Mouse (Mus musculus) cerebellum, postnatal 10 days (tissue): ENCODE measurements around the gene Slc9a9.
A peak's percentile ranks its signal among the peaks of the same experiment; 100 is the strongest.

Source experiments
- DNase-seq, 2 experiments: peaks; one replicate each; pipeline ENCODE4 v3.0.0; 2021; ENCODE audit warnings: mixed read lengths in 2 of 2

The Slc9a9 gene

GRCm38 (mm10) chr9:94958382-94958781, 288.7 kb downstream of the Slc9a9 start:
- no peak for DNase-seq

GRCm38 (mm10) chr9:94968596-94969120, 298.9 kb downstream of the Slc9a9 start:
- no peak for DNase-seq

- DNase-seq = peak in 1 of 2 experiments; percentile 31
Observed at GRCm38 (mm10) chr9:94969131-94969530, 299.4 kb downstream of the Slc9a9 start.

- no peak for DNase-seq
Observed at GRCm38 (mm10) chr9:94972021-94972420, 302.3 kb downstream of the Slc9a9 start.

- no peak for DNase-seq
Observed at GRCm38 (mm10) chr9:94972693-94973092, 303.0 kb downstream of the Slc9a9 start.

GRCm38 (mm10) chr9:94976191-94976590, 306.5 kb downstream of the Slc9a9 start:
- no peak for DNase-seq

- no peak for DNase-seq
Observed at GRCm38 (mm10) chr9:94993575-94993974, 323.9 kb downstream of the Slc9a9 start.

GRCm38 (mm10) chr9:95020136-95020706, 350.5 kb downstream of the Slc9a9 start:
- DNase-seq = no peak

- DNase-seq = no peak
Observed at GRCm38 (mm10) chr9:95034140-95034970, 364.6 kb downstream of the Slc9a9 start.

- DNase-seq = no peak
Observed at GRCm38 (mm10) chr9:95036209-95036608, 366.5 kb downstream of the Slc9a9 start.

- DNase-seq = no peak
Observed at GRCm38 (mm10) chr9:95042420-95042819, 372.7 kb downstream of the Slc9a9 start.

- DNase-seq = no peak
Observed at GRCm38 (mm10) chr9:95052160-95052559, 382.5 kb downstream of the Slc9a9 start.

GRCm38 (mm10) chr9:95053183-95053582, 383.5 kb downstream of the Slc9a9 start:
- DNase-seq = no peak

GRCm38 (mm10) chr9:95055843-95056242, 386.1 kb downstream of the Slc9a9 start:
- DNase-seq = no peak

GRCm38 (mm10) chr9:95060702-95061101, 391.0 kb downstream of the Slc9a9 start:
- DNase-seq = no peak

- peak in 1 of 2 experiments; percentile 21 for DNase-seq
Observed at GRCm38 (mm10) chr9:95067037-95067436, 397.3 kb downstream of the Slc9a9 start.

GRCm38 (mm10) chr9:95068466-95068865, 398.8 kb downstream of the Slc9a9 start:
- no peak for DNase-seq

GRCm38 (mm10) chr9:95070832-95071519, 401.3 kb downstream of the Slc9a9 start:
- no peak for DNase-seq

- no peak for DNase-seq
Observed at GRCm38 (mm10) chr9:95072450-95072955, 402.8 kb downstream of the Slc9a9 start.

GRCm38 (mm10) chr9:95073691-95074090, 404.0 kb downstream of the Slc9a9 start:
- DNase-seq = no peak

- peak; percentile 39 to 53 for DNase-seq
Observed at GRCm38 (mm10) chr9:95075856-95076255, 406.1 kb downstream of the Slc9a9 start.

- no peak for DNase-seq
Observed at GRCm38 (mm10) chr9:95077938-95078337, 408.2 kb downstream of the Slc9a9 start.

GRCm38 (mm10) chr9:95078626-95079025, 408.9 kb downstream of the Slc9a9 start:
- no peak for DNase-seq
